Mouse (Mus musculus) olfactory bulb, adult 2 months (tissue): ENCODE data around the gene Fam193b.

Experiments used
- CTCF ChIP-seq: fragments of 200-500 bp; IDR thresholded peaks from 2 replicates; pipeline ENCODE4 v1.5.1; 2012; ENCODE audit warnings: low read depth, mild to moderate bottlenecking, low read length, moderate library complexity; ENCODE audit not compliant: insufficient read depth
- POLR2A ChIP-seq: fragments of 200-500 bp; IDR thresholded peaks from 2 replicates; pipeline ENCODE4 v1.6.1; 2012; ENCODE audit warnings: mild to moderate bottlenecking, low read depth, low read length, moderate library complexity; ENCODE audit not compliant: insufficient read depth

- TF ChIP-seq CTCF (no peak), POLR2A (no peak)
Observed at GRCm38 (mm10) chr13:55619328-55619727, 48.4 kb upstream of the Fam193b start.
